Mouse (Mus musculus): Measurements from ENCODE around the gene Rchy1.
"Not testable (repeated sequence)": the region's sequence is repeated elsewhere in the genome, so short reads cannot be mapped to it uniquely, and the experiment has no call there.

Gene Rchy1

DNA sequence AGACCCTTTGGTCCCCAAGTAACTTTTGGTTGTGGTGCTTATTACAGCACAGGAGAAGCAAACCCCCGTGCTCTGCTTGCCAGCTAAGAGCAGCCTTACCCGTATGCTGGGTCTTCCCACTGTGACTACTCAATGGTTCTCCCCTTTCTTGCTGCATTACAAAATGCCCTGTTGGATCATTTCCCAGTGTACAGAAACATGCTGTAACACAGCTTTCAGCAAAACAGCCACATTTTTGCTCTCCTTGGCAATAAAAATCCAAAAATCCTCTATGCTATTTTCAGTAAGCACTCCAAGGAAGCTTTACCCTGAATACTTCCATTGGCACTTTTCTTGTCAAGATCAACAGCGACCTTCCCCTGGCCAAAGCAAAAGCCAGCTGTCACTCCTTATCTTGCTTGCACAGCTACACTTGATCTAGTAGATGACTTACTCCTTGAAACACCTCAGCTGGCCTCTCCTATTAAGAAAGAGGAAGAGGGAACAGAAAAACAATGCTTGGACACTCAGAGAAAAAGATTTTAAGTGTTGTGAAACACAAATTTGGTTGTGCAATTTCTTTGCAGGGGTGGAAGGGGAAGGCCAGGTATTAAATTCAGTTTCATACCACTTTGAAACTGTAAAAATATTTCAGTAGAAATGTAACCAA lies 2.1 kb downstream of the Rchy1 start:
- peak in 1 of 2 experiments; percentile 24 for DNase-seq (ENCODE audit: low spot score in 2 of 2)

DNA sequence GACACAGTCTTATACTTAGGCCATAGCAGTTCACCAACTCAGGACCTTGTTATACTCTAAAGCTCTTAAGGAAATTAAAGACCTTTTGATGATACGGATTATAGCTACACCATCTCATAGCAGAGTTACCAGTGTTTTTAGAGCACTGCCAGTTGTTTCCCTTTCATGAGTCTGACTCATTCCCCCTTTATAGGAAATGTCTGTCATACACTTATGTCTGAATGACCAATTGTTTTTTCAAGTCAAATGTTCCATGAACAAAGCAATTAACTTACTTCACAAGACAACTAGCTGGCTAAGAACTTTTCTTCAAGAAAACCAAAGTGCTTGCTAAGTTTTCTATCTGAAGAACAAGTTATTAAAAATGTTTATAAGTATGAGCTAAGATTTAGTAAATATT lies 2.9 kb downstream of the Rchy1 start:
- no peak for DNase-seq (ENCODE audit: low spot score in 2 of 2)

DNA sequence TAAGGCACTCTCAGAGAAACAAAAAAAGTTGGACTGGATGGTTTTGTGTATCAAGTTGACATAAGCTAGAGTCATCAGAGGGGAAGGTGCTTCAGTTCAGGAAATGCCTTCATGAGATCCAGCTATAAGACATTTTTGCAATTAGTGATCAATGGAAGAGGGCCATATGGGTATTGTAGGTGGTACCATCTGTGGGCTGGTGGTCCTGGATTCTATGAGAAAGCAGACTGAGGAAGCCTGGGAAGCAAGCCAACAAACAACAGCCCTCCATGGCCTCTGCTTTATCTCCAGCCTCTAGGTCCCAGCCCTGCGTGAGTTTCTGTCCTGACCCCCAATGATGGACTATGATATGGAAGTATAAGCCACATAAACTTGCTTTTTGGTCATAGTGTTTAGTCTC lies 3.8 kb downstream of the Rchy1 start:
- DNase-seq (ENCODE audit: low spot score in 2 of 2) = no peak

GRCm38 (mm10) chr5:91956991-91957760 lies 5.7 kb downstream of the Rchy1 start:
- DNase-seq (ENCODE audit: low spot score in 2 of 2) = no peak

GRCm38 (mm10) chr5:91951404-91951803 lies 11.5 kb downstream of the Rchy1 start:
- no peak for DNase-seq (ENCODE audit: low spot score in 2 of 2)

GRCm38 (mm10) chr5:91949441-91949840 lies 13.4 kb downstream of the Rchy1 start:
- DNase-seq (ENCODE audit: low spot score in 2 of 2) = no peak

- no peak for DNase-seq (ENCODE audit: low spot score in 2 of 2)
Observed at GRCm38 (mm10) chr5:91947008-91947407, 15.9 kb downstream of the Rchy1 start.

- DNase-seq (ENCODE audit: low spot score in 2 of 2) = not testable (repeated sequence)
Observed at GRCm38 (mm10) chr5:91945609-91946008, 17.3 kb downstream of the Rchy1 start.

GRCm38 (mm10) chr5:91913231-91913630 lies 49.6 kb downstream of the Rchy1 start:
- DNase-seq (ENCODE audit: low spot score in 2 of 2) = no peak

DNA sequence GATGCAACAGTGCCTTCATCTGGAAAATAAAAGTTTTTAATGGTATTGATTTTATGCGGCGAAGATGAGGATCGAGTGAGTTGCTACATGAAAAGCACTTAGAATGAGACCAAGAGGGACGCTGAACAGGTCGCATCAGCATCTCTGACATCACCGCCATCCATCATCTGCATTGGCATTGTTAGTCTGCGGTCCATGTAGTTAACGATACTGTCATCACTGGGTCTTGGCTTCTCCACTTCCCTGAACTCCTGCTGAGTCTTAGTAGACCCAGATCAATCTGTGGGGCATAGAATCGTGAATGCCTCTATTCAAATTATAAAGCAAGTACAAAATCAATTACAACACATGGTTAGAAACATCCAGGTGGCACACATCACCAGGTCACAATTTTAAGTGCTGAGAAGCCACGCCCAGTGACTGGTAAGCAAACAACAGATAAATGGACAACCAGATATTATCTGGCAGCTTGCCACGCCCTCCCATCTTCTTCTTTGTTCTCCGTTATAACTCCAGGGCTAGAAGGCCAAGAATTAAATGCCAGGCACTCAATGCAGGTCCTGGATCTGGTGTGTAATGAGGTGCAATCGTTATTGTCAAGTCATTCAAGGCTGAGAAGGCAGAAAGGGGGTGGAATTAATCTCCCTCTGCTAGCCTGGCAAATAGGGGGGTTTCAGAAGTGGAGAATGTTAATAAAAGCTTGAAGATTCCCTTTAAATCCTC lies 51.3 kb downstream of the Rchy1 start:
- no peak for DNase-seq (ENCODE audit: low spot score in 2 of 2)

- DNase-seq (ENCODE audit: low spot score in 2 of 2) = no peak
Observed at GRCm38 (mm10) chr5:91910616-91911015, 52.3 kb downstream of the Rchy1 start.

DNA sequence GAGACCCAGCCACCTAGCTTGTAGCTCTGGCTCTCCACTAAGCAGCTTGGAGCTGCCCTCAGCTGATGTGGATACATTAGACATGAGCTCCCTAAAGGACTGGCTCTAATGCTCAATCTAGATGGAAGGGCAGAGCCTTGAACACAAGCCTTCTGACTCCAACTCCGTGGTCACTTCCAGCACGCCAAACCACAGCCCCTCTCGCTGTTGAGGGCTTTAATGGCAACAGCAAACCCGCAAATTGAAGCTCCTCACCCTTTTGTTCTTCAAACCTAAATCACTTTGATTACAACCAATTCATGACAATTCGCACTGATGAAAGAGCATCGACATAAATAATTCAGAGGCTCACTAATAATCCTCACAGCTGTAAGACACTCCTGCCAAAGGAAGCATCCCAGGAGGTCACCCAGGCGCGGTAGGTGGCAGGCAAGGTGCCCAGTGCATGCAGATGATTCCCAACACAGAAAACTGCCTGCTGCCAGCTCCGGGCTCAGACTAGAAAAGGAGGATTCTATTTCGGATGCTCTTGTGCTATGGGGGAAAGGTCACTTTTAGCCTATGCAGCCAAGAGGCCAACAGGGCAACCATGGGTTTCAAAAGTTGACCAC lies 53.8 kb downstream of the Rchy1 start:
- no peak for DNase-seq (ENCODE audit: low spot score in 2 of 2)

Measured in spleen, postnatal 10 days (tissue).